Mouse (Mus musculus) liver, embryonic 12.5 days (tissue): Measurements from ENCODE around the gene Ptprn2. TPM values are rescaled to one million over a fixed set of nuclear protein-coding genes. Genes with fewer than 3 reads are reported as not detected.
"Not testable (repeated sequence)": the region's sequence is repeated elsewhere in the genome, so short reads cannot be mapped to it uniquely, and the experiment has no call there.

Source experiments
- ATAC-seq: fragments of 200-750 bp; cut with Nextera tagmentation; 2 replicates; pipeline ENCODE4 v1.8.0; 2017; ENCODE audit warnings: moderate number of reproducible peaks, mild to moderate bottlenecking, moderate library complexity
- H3K27ac ChIP-seq: fragments of 300-500 bp; sonication (generic); 2 replicates; pipeline ENCODE4 v1.5.1; 2016; ENCODE audit warnings: mild to moderate bottlenecking
- H3K27me3 ChIP-seq: fragments of 300-500 bp; sonication (generic); replicated peaks from 2 replicates; pipeline ENCODE4 v1.6.1; 2016; ENCODE audit warnings: mild to moderate bottlenecking, moderate library complexity
- H3K36me3 ChIP-seq: fragments of 300-500 bp; sonication (generic); 2 replicates; pipeline ENCODE4 v1.6.1; 2016; ENCODE audit warnings: mild to moderate bottlenecking, moderate library complexity
- H3K4me1 ChIP-seq: fragments of 300-500 bp; sonication (generic); 2 replicates; pipeline ENCODE4 v1.6.1; 2016
- H3K4me2 ChIP-seq: fragments of 300-500 bp; sonication (generic); 2 replicates; pipeline ENCODE4 v1.6.1; 2016; ENCODE audit warnings: mild to moderate bottlenecking, moderate library complexity
- H3K4me3 ChIP-seq: fragments of 300-500 bp; sonication (generic); 2 replicates; pipeline ENCODE4 v1.5.1; 2016; ENCODE audit warnings: mild to moderate bottlenecking, moderate library complexity
- H3K9ac ChIP-seq: fragments of 300-500 bp; sonication (generic); 2 replicates; pipeline ENCODE4 v1.6.1; 2016; ENCODE audit warnings: mild to moderate bottlenecking, moderate library complexity
- H3K9me3 ChIP-seq: fragments of 300-500 bp; sonication (generic); replicated peaks from 2 replicates; pipeline ENCODE4 v1.6.1; 2016; ENCODE audit warnings: mild to moderate bottlenecking, moderate library complexity
- WGBS: fragments of 180-500 bp; shearing (Covaris S2); methylation state at CpG from one replicate; pipeline ENCODE4 v1.1.7; 2016; ENCODE audit not compliant: insufficient replicate concordance; 5-methylcytosine and 5-hydroxymethylcytosine counted together
- polyA plus RNA-seq: library from polyadenylated mRNA; unstranded; fragments of >200 nt; fragmentation: Nextera tagmentation; extraction: Ambion mirVana; gene quantifications from 2 replicates; pipeline ENCODE4 v1.2.1, GENCODE M21; 2016

Ptprn2 gene
- polyA plus RNA-seq, 1 experiment from 2014 or later = not detected

DNA sequence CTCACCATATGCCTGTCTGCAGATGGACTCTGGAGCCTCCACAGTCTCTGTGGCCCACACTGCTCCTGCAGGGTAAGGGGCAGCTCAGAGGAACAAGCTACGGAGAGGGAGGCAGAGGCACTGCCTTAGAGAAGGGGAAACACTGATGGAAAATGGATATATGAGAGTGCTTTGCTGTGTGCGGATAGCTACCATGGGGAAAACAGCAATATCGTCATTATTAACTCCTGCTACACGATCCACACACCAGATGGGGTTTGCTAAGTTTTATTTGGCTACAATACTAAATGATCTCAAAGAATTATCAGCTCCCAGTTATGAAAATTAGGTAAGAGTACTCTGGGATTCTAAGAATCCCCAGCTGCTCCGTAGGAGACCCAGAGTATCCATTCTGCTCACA lies 89.2 kb downstream of the Ptprn2 start:
- H3K9me3 ChIP-seq = no peaks in the 10 kb centered on the region
- ATAC-seq = no peak
- H3K9ac ChIP-seq = no peak overlapping the region
- no peak overlapping the region for H3K4me2 ChIP-seq
- no peak overlapping the region for H3K4me3 ChIP-seq
- WGBS = 70% methylated on average over 5 of the region's 5 CpGs
- no peaks in the 10 kb centered on the region for H3K36me3 ChIP-seq
- no peaks in the 10 kb centered on the region for H3K27me3 ChIP-seq
- H3K4me1 ChIP-seq = no peaks in the 10 kb centered on the region
- H3K27ac ChIP-seq = no peak overlapping the region

DNA sequence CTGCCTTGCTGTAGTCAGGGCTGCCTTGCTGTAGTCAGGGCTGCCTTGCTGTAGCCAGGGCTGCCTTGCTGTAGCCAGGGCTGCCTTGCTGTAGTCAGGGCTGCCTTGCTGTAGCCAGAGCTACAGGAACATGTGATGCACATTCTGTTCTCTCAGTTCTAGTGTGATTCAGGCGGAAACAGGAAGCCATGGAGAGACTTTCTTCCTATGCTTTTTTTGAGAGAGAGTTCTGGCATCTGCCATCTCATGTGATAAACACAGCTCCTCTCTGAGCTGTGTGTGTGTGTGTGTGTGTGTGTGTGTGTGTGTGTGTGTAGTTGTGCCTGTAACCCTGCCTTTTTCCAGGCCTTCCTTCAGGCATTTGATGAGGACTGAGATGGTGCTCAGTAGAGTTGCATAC lies 92.4 kb downstream of the Ptprn2 start:
- H3K9ac ChIP-seq, H3K27ac ChIP-seq, H3K4me2 ChIP-seq, H3K9me3 ChIP-seq, H3K4me3 ChIP-seq, H3K27me3 ChIP-seq, H3K4me1 ChIP-seq, ATAC-seq, H3K36me3 ChIP-seq: not testable (repeated sequence)
- 23% methylated on average over 1 of the region's 1 CpGs for WGBS

DNA sequence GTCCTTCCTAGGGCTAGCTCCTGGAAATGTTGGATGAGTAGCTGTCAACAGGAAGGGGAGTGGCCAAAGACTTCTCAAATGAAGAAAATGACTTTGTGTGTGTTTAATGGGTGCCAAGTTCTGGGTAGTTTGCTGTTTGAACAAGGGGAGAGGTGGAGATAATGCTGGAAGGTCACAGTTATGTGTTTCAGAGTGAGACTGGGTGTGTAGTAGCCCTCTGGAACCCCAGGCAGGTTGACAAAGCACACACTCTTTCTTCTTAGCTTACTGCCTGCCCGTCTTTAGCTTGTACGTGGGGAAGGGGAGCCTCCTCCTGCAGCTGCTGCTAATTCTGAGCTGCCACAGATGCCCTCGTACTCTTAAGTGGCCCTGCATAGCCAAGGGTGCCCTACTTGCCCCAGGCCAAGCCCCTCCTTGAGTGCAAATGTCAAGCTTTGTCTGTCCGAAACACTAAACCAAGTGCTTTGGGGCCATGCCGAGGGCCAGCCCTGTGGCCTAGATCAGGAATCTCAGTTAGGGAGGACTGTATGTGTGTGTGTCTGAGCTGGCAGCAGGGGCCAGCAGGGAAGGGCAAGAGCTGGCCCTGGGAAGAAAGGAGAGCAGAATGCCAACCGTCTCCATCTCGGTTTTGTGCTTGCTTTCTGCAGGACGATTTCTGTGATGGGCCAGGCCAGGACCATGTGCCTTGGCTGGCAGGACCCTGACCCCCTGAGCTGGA lies 95.5 kb downstream of the Ptprn2 start:
- Histone ChIP-seq H3K27ac (no peak overlapping the region), H3K27me3 (no peaks in the 10 kb centered on the region), H3K4me1 (no peaks in the 10 kb centered on the region), H3K4me2 (no peak overlapping the region), H3K4me3 (no peak overlapping the region), H3K9ac (no peak overlapping the region), H3K9me3 (no peaks in the 10 kb centered on the region), H3K36me3 (no peaks in the 10 kb centered on the region)
- WGBS = 61% methylated on average over 8 of the region's 8 CpGs
- ATAC-seq = no peak

DNA sequence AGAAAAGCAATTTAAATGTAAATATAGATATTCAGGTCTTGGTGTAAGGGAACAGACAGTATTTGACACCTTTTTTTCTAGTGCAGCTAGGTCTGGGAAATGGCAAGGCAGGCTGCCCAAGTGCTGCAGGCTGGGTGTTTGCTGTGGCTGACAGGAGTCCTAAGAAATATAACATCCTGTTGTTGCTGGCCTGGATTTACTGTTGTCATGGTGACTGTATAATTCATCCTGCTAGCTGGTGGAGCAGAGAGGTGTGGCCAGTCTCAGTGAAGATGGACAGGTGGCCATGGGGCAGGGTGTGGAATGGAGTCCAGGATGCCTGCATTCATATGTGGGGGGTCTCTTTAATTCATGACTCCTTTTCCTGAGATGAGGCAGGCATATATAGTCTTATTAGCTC lies 96.3 kb downstream of the Ptprn2 start:
- Histone ChIP-seq H3K9me3 (no peaks in the 10 kb centered on the region), H3K36me3 (no peaks in the 10 kb centered on the region), H3K4me2 (no peak overlapping the region), H3K27ac (no peak overlapping the region), H3K4me1 (no peaks in the 10 kb centered on the region), H3K9ac (no peak overlapping the region), H3K4me3 (no peak overlapping the region), H3K27me3 (no peaks in the 10 kb centered on the region)
- ATAC-seq = no peak

DNA sequence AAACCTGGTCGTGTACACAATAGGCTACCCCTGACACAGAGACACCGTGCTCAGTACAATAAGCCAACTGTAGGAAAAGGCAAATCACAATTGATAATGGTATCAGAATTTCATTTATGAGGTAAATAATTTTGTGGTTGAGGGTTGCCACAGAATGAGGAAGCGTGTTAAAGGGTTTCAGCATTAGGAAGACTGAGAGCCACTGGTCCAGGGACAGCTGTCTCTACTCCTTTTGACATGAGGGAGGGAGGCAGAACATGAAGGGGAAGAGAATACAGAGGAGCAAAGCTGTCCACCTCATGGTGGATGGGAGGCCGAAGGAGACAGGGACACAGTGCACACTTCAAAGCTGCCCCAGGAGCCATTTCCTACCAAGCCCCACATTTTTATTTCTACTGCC lies 97.3 kb downstream of the Ptprn2 start:
- Histone ChIP-seq H3K36me3 (no peaks in the 10 kb centered on the region), H3K9me3 (no peaks in the 10 kb centered on the region), H3K27ac (no peak overlapping the region), H3K4me2 (no peak overlapping the region), H3K9ac (no peak overlapping the region), H3K4me1 (no peaks in the 10 kb centered on the region), H3K4me3 (no peak overlapping the region), H3K27me3 (no peaks in the 10 kb centered on the region)
- 51% methylated on average over 4 of the region's 4 CpGs for WGBS
- ATAC-seq = no peak

DNA sequence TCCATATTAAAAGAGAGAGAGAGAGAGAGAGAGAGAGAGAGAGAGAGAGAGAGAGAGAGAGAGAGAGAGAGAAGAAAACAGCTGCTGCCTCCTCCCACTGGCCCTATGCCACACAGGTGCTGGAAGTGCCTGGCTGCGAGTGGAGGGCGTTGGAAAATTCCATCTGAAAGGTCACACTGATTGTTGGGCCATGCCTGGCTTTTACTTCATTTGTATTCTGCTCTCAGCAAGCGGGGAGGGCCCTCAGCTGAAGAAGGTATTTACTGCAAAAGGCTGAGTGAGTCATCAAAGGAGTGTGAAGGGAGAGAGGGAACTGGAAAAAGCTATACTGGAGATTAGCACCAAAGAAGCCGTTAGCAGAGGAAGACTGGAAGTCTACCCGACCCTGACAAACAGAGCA lies 99.5 kb downstream of the Ptprn2 start:
- Histone ChIP-seq H3K9me3 (no peaks in the 10 kb centered on the region), H3K27me3 (no peaks in the 10 kb centered on the region), H3K27ac (no peak overlapping the region), H3K4me3 (no peak overlapping the region), H3K9ac (no peak overlapping the region), H3K36me3 (no peaks in the 10 kb centered on the region), H3K4me2 (no peak overlapping the region), H3K4me1 (no peaks in the 10 kb centered on the region)
- no peak for ATAC-seq
- 21% methylated on average over 5 of the region's 5 CpGs for WGBS

DNA sequence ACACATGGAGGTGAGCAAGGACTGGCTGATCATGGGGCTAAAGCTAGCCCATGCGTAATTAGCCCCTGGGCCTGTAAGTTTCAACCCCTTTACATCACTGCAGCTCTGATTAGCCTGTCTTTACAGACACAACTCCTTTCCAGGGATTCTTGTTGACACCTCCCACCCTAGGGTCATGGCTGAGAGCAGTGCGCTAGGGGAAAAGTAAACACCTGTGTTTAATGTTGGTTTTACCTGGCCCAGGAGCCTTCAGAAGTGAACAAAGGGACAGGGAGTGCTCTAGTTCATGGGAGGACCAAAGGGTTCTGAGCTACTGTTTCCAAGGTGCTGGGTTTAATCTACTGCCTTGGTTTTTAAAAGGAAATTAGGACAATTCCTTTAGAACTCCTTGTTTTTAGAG lies 100.6 kb downstream of the Ptprn2 start:
- ATAC-seq = no peak
- Histone ChIP-seq H3K9ac (no peak overlapping the region), H3K27ac (no peak overlapping the region), H3K27me3 (no peaks in the 10 kb centered on the region), H3K4me1 (no peaks in the 10 kb centered on the region), H3K4me3 (no peak overlapping the region), H3K9me3 (no peaks in the 10 kb centered on the region), H3K4me2 (no peak overlapping the region), H3K36me3 (no peaks in the 10 kb centered on the region)
- 75% methylated on average over 2 of the region's 2 CpGs for WGBS

DNA sequence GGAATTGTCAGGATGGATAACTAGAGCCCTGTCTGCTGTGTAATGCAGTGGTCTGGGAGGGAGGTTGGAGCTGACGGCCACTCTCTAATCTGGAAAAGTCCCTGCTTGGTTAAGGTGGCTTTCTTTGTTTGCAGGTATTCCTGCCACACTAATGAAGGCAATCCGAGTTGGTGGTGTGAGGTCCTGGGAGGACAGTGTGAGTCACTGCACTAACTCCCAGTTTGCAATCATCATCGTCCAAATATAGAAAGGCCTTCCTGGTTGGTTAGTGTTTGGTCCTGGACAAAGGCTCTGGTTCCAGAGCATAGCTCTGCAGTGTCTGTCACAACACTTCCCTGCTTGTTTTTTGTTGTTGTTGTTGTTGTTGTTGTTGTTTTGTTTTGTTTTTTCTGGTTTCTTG lies 102.0 kb downstream of the Ptprn2 start:
- Histone ChIP-seq H3K27ac (no peak overlapping the region), H3K9me3 (no peaks in the 10 kb centered on the region), H3K4me1 (no peaks in the 10 kb centered on the region), H3K4me2 (no peak overlapping the region), H3K27me3 (no peaks in the 10 kb centered on the region), H3K9ac (no peak overlapping the region), H3K36me3 (no peaks in the 10 kb centered on the region), H3K4me3 (no peak overlapping the region)
- ATAC-seq = no peak
- WGBS = 54% methylated on average over 3 of the region's 3 CpGs

DNA sequence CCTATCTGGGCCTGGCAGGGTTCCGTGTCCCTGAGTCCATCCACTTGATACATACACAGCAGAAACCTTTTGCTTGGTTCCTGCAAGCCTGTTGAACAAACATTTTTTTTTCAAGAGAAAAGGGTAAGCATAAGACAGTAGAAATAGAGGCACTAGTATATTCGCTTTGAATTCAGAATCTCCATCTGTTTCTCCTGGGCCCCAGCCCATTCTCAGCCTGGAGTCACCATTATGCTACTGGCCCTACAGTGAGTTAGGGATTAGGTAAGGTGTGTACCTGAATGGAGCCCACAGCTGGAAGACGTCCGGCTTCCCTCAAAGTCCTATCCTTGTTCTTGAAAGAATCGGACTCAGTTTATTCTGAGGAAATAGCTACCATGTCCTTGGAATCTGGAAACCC lies 104.6 kb downstream of the Ptprn2 start:
- 79% methylated on average over 5 of the region's 5 CpGs for WGBS
- Histone ChIP-seq H3K36me3 (no peaks in the 10 kb centered on the region), H3K4me1 (no peaks in the 10 kb centered on the region), H3K4me2 (no peak overlapping the region), H3K4me3 (no peak overlapping the region), H3K27me3 (no peaks in the 10 kb centered on the region), H3K27ac (no peak overlapping the region), H3K9ac (no peak overlapping the region), H3K9me3 (no peaks in the 10 kb centered on the region)
- no peak for ATAC-seq

DNA sequence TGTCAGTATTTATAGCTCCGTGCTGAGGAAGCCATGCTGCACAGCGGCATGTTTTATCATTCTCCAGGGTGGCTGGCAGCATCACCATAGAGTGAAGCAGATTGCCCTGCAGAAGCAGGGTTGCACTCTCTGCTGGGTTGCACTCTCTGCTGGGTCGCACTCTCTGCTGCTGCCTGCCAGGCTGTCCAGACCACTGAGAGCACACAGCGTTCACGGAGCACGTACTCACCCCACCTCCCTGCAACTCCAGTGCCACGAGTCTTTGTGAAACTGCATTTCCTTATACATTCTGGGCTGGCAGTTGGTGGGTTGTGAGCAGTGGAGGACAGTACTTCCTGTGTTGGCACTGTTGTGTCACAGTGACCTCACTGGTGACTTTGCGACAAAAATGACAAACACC lies 108.9 kb downstream of the Ptprn2 start:
- H3K36me3 ChIP-seq = no peaks in the 10 kb centered on the region
- no peaks in the 10 kb centered on the region for H3K9me3 ChIP-seq
- no peak overlapping the region for H3K9ac ChIP-seq
- H3K4me1 ChIP-seq = no peaks in the 10 kb centered on the region
- ATAC-seq = no peak
- H3K4me2 ChIP-seq = no peak overlapping the region
- no peak overlapping the region for H3K4me3 ChIP-seq
- H3K27ac ChIP-seq = no peak overlapping the region
- no peaks in the 10 kb centered on the region for H3K27me3 ChIP-seq
- 65% methylated on average over 8 of the region's 8 CpGs for WGBS

DNA sequence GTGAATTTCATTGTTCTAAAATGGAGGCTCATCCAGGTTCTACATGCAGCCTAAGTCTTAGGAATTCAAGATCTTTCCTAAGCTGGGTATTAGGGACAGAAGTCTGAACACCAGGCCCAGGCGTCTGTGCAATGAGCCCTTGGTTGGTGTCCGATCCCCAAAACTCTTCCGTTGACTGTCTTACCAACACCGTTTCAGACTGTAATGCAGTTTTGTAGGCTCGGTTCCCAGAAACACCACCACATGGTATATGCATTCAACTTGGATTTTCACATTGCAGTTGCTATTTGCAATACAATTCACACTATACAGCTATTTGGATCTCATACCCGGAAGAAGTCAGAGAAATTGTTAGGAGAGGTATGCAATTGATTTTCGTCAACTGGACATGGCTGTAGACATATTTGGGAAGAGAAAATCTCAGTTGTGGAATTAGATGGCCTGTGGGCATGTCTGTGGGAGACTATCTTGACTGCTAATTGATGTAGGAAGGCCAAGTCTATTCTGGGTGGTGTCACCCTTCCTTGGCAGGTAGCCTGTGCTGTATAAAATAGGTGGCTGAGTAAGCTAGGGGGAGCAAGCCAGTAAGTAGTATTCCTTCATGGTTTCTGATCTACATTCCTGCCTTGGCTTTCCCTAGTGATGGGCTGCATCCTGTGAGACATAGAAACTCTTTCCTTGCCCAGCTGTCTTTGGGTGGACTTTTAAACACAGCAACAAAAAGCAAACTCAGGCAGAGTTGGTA lies 109.5 kb downstream of the Ptprn2 start:
- H3K27me3 ChIP-seq = no peaks in the 10 kb centered on the region
- no peaks in the 10 kb centered on the region for H3K9me3 ChIP-seq
- 74% methylated on average over 7 of the region's 7 CpGs for WGBS
- no peak overlapping the region for H3K4me2 ChIP-seq
- H3K4me3 ChIP-seq = no peak overlapping the region
- H3K36me3 ChIP-seq = no peaks in the 10 kb centered on the region
- H3K27ac ChIP-seq = no peak overlapping the region
- H3K9ac ChIP-seq = no peak overlapping the region
- ATAC-seq = no peak
- H3K4me1 ChIP-seq = no peaks in the 10 kb centered on the region

DNA sequence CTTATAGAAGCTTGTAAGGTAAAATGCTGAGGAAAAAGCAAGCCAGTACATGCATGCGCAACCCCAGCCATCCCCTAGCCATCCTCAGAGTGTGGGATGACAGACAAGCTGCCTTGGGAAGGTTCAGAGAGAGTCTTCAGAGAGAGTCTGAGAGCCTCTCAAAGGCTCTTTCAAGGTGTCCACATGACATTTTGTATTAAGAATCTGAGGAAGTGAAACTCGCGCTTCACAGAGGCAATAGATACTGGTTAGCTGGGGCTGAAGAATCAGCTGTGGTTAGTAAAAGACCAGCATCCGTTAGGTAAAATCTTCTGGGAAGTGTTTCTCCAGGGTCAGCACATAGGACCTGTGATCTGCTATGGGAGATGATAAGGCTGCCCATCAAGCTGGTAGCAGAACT lies 110.2 kb downstream of the Ptprn2 start:
- Histone ChIP-seq H3K9ac (no peak overlapping the region), H3K4me1 (no peaks in the 10 kb centered on the region), H3K27ac (no peak overlapping the region), H3K27me3 (no peaks in the 10 kb centered on the region), H3K4me2 (no peak overlapping the region), H3K4me3 (no peak overlapping the region), H3K36me3 (no peaks in the 10 kb centered on the region), H3K9me3 (no peaks in the 10 kb centered on the region)
- no peak for ATAC-seq
- WGBS = 68% methylated on average over 4 of the region's 4 CpGs

DNA sequence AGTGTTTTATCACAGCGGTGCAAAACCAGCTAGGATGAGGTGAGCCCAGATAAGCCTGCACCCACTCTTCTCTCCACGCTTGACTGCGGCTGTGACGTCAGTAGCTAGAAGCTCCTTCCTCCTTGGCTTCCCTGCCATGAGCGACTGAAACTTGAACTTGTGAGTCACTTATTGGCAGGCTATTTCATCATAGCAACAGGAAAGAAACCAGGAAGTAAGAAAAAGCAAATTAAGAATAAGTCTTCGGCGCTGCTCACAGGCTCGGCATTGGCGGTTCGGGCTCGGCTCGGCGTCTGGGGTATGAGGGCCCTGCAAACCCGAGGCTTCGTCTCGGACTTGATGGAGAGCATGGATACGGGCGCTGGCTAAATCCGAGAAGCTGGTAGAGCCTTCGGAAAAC lies 111.5 kb downstream of the Ptprn2 start:
- 70% methylated on average over 20 of the region's 20 CpGs for whole genome bisulfite sequencing
- Histone ChIP-seq H3K36me3 (no peaks in the 10 kb centered on the region), H3K4me2 (no peak overlapping the region), H3K4me1 (no peaks in the 10 kb centered on the region), H3K4me3 (no peak overlapping the region), H3K9ac (no peak overlapping the region), H3K9me3 (no peaks in the 10 kb centered on the region), H3K27me3 (no peaks in the 10 kb centered on the region), H3K27ac (no peak overlapping the region)
- no peak for ATAC-seq
